Mouse (Mus musculus) left cerebral cortex, postnatal 36 days (tissue): Measurements from ENCODE around the gene Gm45808. TPM values are rescaled to one million over a fixed set of nuclear protein-coding genes. Genes with fewer than 3 reads are reported as not detected.
"Not testable (repeated sequence)": the region's sequence is repeated elsewhere in the genome, so short reads cannot be mapped to it uniquely, and the experiment has no call there.

Source experiments
- DNase-seq, 2 experiments: peaks; one replicate each; pipeline ENCODE4 v3.0.0; 2021 to 2022; ENCODE audit warnings: low spot score in 2 of 2, mixed read lengths in 1 of 2
- intact Hi-C: fragments of 180-260 bp; cut with DNase I; formaldehyde crosslinking; loops from one replicate; pipeline ENCODE4 v1.15.1; 2025
- total RNA-seq, 2 experiments: library from RNA; stranded (reverse); gene quantifications; 2 replicates each; pipeline ENCODE4 v1.2.3; 2021

The Gm45808 gene
- total RNA-seq = under 1 TPM in 1 of 2 experiments, not detected in 1; 0.57 TPM

GRCm38 (mm10) chr7:45486761-45487415 is at the start of gene Gm45808:
Gene Gm45808 (minus strand): TSS chr7:45486811.
- DNase-seq = no peak
- intact Hi-C loops = no loop called here

DNA sequence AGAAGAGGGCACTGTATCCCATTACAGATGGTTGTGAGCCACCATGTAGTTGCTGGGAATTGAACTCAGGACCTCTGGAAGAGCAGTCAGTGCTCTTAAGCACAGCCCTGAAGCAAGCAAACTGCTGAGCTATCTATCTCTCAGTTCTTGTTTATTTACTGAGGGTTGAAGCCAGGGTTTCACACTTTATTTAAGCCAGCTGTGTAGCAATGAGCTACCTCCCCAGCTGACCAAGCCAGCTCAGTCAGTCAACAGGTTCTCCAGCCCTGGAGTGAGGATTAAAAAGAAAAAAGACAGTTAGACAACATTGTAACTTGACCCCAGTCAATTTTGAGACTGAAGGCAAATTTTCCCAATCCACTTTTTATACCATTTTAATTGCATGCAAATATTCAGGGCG is 49.1 kb upstream of the Gm45808 start:
- intact Hi-C loops = no loop called here
- DNase-seq = no peak

DNA sequence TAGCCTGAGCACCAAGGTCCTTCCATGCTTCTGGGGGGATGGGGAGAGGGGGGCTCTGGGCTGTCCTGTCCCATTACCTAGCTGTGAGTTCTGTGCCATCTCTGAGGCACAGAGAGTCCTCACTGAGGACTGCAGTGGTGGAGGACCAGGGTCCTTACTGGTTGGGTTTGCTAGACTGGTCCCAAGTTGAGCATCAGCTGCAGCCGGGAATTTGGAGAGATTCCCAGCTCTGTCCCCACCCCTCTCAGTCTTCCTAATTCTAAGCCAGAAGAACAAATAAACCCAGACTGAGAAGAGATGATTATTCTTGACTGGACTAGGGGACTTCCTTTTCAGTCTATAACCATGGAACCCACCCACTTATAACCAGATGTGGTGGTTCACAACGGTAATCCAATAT is 44.0 kb upstream of the Gm45808 start:
- intact Hi-C loops = no loop called here
- DNase-seq = no peak

- intact Hi-C loops = loop anchor here (5.0 kb wide), 1 partner anchor 52 kb away; no protein-coding TSS in a partner anchor
- DNase-seq = no peak
These were observed 42.9 kb upstream of the Gm45808 start for GRCm38 (mm10) chr7:45529461-45529860.

GRCm38 (mm10) chr7:45527169-45527568 is 40.6 kb upstream of the Gm45808 start:
- intact Hi-C loops = loop anchor here (5.0 kb wide), 1 partner anchor 50 kb away; no protein-coding TSS in a partner anchor
- DNase-seq = not testable (repeated sequence)

- intact Hi-C loops = loop anchor here (5.0 kb wide), 1 partner anchor 49 kb away; no protein-coding TSS in a partner anchor
These were observed 40.0 kb upstream of the Gm45808 start for GRCm38 (mm10) chr7:45526474-45527120.

GRCm38 (mm10) chr7:45525809-45526473 is 39.3 kb upstream of the Gm45808 start, which contains the start of the genes Ppp1r15a and Plekha4:
Gene Ppp1r15a (minus strand): TSS chr7:45526268.
Gene Plekha4 (plus strand): TSS chr7:45526330.
- intact Hi-C loops = loop anchor here (5.0 kb wide), 1 partner anchor 49 kb away; no protein-coding TSS in a partner anchor
- DNase-seq = peak; percentile 94 to 95

More at GRCm38 (mm10) chr7:45526474-45527120, 40.0 kb upstream of the Gm45808 start:
- DNase-seq = no peak

DNA sequence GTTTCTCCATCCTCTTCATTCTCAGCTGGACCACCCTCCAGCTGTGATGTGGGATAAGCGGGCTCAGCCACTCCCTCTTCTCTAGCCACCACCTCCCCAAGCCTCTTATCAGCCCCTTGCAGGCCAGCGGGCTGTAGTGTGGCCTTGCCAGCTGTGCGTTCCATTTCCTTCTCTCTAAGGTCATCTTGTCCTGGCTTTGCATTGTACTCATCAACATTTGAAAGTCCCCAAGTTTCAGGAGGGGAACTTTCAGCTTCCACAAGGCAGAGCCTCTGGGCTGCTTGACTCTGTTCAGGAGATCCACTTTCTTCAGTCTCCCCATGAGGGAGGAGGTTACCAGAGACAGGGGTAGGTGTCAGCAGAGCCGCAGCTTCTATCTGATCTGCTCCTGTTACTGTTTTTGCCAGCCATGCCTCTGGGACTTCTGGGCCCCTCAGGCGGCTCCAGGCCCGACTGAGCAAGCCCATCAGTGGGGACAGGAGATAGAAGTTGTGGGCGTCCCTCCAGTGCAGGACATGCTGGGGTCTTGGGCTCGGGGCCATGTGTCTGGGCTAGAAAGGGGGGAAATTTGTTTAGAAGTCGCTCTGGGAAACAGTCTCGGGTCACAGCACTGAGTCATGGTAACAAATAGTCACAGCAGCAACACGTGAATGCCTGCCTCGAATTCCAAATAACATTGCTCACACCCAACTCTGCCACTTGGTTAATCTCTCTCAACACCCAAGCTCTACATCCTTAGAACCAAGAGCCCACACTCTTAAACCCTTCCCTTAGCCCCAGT is 38.4 kb upstream of the Gm45808 start:
- intact Hi-C loops = loop anchor here (5.0 kb wide), 1 partner anchor 48 kb away; no protein-coding TSS in a partner anchor

GRCm38 (mm10) chr7:45523678-45524170 is 37.1 kb upstream of the Gm45808 start:
- intact Hi-C loops = no loop called here
- DNase-seq = no peak

More for the DNA sequence above, 38.4 kb upstream of the Gm45808 start:
- DNase-seq = no peak

DNA sequence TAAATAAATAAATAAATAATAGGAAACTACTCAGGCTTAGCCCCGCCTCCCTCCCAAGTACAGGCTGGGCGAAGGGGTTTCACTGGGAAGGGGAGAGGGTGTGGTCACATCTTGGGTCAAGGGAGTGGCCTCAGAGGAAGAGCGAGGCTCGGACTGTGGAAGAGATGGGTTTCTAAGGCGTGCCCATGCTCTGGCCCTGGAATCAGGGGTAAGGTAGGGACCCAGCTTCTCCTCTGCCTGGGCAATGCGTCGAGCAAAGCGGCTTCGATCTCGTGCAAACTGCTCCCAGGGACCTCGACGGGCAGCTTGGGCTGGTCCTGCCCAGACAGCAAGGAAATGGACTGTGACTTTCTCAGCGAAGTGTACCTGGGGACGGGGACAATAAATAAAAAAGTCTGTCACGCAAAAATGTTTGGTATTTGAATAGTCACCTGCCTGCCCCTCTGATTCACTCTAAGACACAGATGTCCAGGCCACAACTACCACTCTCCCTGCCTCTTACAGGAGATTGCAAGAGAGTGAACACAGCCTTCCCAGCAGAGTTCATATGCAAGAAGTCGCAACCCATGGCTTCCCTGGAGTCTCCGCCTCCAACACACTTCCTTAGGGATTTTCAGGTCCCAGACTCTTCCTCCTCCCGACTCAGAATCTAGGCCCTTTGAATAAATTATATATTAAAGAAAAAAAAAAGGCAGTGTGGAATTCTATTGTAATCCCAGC is 36.5 kb upstream of the Gm45808 start:
- DNase-seq = no peak
- intact Hi-C loops = no loop called here

- DNase-seq = no peak
- intact Hi-C loops = no loop called here
These were observed 35.7 kb upstream of the Gm45808 start for GRCm38 (mm10) chr7:45522194-45522752.

DNA sequence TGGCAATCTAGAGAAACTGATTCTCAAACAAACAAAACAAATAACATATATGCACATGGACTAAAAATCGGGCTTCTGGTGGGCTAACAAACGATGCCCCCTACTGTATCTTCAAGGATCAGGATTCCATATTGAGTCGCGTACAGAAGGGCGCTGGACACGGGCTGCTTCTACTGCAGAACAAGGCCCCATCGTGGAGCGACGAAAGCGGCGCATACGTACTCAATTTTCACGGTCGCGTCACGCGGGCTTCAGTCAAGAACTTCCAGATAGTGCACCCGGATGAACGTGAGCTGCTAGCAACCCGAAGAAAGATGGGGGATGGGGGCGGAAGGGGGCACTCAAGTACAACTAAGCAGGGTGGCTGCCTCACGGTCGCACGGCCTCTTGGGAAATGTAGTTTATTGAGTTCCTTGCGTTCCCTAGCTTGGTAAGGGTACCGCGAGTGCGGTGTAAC is 35.1 kb upstream of the Gm45808 start:
- intact Hi-C loops = no loop called here

GRCm38 (mm10) chr7:45520605-45521004 is 34.0 kb upstream of the Gm45808 start:
- DNase-seq = no peak
- intact Hi-C loops = no loop called here

More for the DNA sequence above, 35.1 kb upstream of the Gm45808 start:
- DNase-seq = peak; percentile 88 to 89

GRCm38 (mm10) chr7:45519345-45520120 is 32.9 kb upstream of the Gm45808 start:
- intact Hi-C loops = no loop called here
- DNase-seq = no peak

GRCm38 (mm10) chr7:45518618-45519017 is 32.0 kb upstream of the Gm45808 start:
- no peak for DNase-seq
- intact Hi-C loops = no loop called here

GRCm38 (mm10) chr7:45516846-45517245 is 30.2 kb upstream of the Gm45808 start:
- intact Hi-C loops, DNase-seq: not testable (repeated sequence)

DNA sequence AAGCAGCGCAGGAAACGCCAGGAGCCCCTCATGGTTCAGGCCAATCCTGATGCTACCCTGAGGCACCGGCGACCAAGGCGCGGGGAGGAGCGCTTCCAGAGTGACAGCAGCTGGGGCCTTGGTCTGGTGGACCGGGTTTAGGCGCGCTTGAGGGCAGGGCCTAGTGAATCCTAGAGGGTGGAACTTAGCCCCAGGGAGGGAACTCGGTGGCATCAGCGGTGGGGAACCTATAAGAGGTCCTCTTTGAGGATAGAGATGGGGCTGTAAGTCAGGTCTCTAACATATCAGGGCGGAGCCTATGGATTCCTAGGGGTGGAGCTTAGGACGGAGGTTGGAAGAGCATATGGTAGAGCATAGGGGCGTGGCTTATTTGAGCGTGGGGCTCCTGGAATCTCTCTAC is 28.8 kb upstream of the Gm45808 start:
- intact Hi-C loops = no loop called here

More for the DNA sequence above, 28.8 kb upstream of the Gm45808 start:
- DNase-seq = no peak
